Mouse (Mus musculus) ovary, adult 2 months (tissue): ENCODE results near the gene Prr15l. TPM values are rescaled to one million over a fixed set of nuclear protein-coding genes. Genes with fewer than 3 reads are reported as not detected.

Source experiments
- polyA plus RNA-seq: library from polyadenylated mRNA; depleted of rRNA; stranded (reverse); fragments of >200 nt; gene quantifications from 2 replicates; pipeline ENCODE4 v1.2.3, GENCODE M21; 2012; rRNA removed

Prr15l gene
- polyA plus RNA-seq, result 10.8 and 20.4 TPM in 2 replicates

GRCm38 (mm10) chr11:96928088-96928487, at the start of gene Prr15l:
Gene Prr15l (plus strand): TSS chr11:96928104.

GRCm38 (mm10) chr11:96916044-96916884, 11.6 kb upstream of the Prr15l start, which contains the start of gene Cdk5rap3:
Gene Cdk5rap3 (minus strand): TSS chr11:96916496.

GRCm38 (mm10) chr11:96943746-96944304, 15.9 kb downstream of the Prr15l start, which contains the start of gene Pnpo:
Gene Pnpo (minus strand): TSS chr11:96943986.

GRCm38 (mm10) chr11:96982859-96983258, 55.0 kb downstream of the Prr15l start, which contains the start of gene Sp2:
Gene Sp2 (minus strand): TSS chr11:96982959.

Other genes starting within 250 kb of the Prr15l start
- gene Snx11, start 150.5 kb upstream of the Prr15l start, polyA plus RNA-seq, result 18.7 and 19.7 TPM in 2 replicates
- gene Cbx1, start 139.0 kb upstream of the Prr15l start, polyA plus RNA-seq, result 33.3 and 47.5 TPM in 2 replicates
- gene Nfe2l1, start 98.1 kb upstream of the Prr15l start, polyA plus RNA-seq, result 227 and 361 TPM in 2 replicates
- 41.8 and 93.3 TPM in 2 replicates for gene Copz2, start 78.2 kb upstream of the Prr15l start, polyA plus RNA-seq
- 60.2 and 65.7 TPM in 2 replicates for gene Cdk5rap3, start 11.6 kb upstream of the Prr15l start, polyA plus RNA-seq
- gene Pnpo, start 15.9 kb downstream of the Prr15l start, polyA plus RNA-seq, result 55.7 and 83.0 TPM in 2 replicates
- 13.0 and 18.2 TPM in 2 replicates for gene Sp2, start 54.9 kb downstream of the Prr15l start, polyA plus RNA-seq
- gene Sp6, start 85.3 kb downstream of the Prr15l start, polyA plus RNA-seq, result 0.41 and 0.48 TPM in 2 replicates
- gene Scrn2, start 101.8 kb downstream of the Prr15l start, polyA plus RNA-seq, result 47.9 and 54.8 TPM in 2 replicates
- 4.8 and 4.9 TPM in 2 replicates for gene Lrrc46, start 113.3 kb downstream of the Prr15l start, polyA plus RNA-seq
- 92.3 and 113 TPM in 2 replicates for gene Mrpl10, start 113.5 kb downstream of the Prr15l start, polyA plus RNA-seq
- gene Osbpl7, start 122.5 kb downstream of the Prr15l start, polyA plus RNA-seq, result 15.7 and 17.9 TPM in 2 replicates
- 0.43 and 0.75 TPM in 2 replicates for gene Tbx21, start 187.2 kb downstream of the Prr15l start, polyA plus RNA-seq
- gene Tbkbp1, start 223.4 kb downstream of the Prr15l start, polyA plus RNA-seq, result 30.1 and 40.3 TPM in 2 replicates